ENCODE assay signal across 18 mouse cellular contexts in genomic region chr8:86630212-86630611, GRCm38 (mm10). TPM values are rescaled to one million over a fixed set of nuclear protein-coding genes. Genes with fewer than 3 reads are reported as not detected.
"Had no signal": no experiment of that assay in that cellular context is flagged by ENCODE, and none has a peak within 500 bp of the region (broad histone marks: within the 10 kb centered on the region; RNA-seq: fewer than 3 reads in every experiment).

No protein-coding gene starts in this region.

- H3K27me3 ChIP-seq: liver, embryonic 13.5 days; liver, embryonic 15.5 days; lung, embryonic 15.5 days; midbrain, embryonic 13.5 days; midbrain, embryonic 15.5 days; neural tube, embryonic 12.5 days had no signal

- DNase-seq: liver, embryonic 13.5 days; liver, postnatal 0 days; lung, adult 2 months; lung, postnatal 14 days; lung, postnatal 36 days; right cerebral cortex, postnatal 14 days; thymus, adult 2 months; thymus, postnatal 25 days; thymus, postnatal 4 days had no signal

- H3K4me2 ChIP-seq: liver, embryonic 13.5 days; liver, embryonic 15.5 days; lung, embryonic 15.5 days; midbrain, embryonic 11.5 days; midbrain, embryonic 13.5 days; midbrain, embryonic 15.5 days; neural tube, embryonic 12.5 days had no signal

- H3K27ac ChIP-seq: liver, embryonic 13.5 days; liver, embryonic 15.5 days; lung, embryonic 15.5 days; macrophage; midbrain, embryonic 13.5 days; midbrain, embryonic 15.5 days; neural tube, embryonic 12.5 days had no signal

- H3K4me3 ChIP-seq: liver, embryonic 13.5 days; liver, embryonic 15.5 days; lung, embryonic 15.5 days; midbrain, embryonic 13.5 days; midbrain, embryonic 15.5 days; neural tube, embryonic 12.5 days had no signal

- H3K9ac ChIP-seq: liver, embryonic 13.5 days; liver, embryonic 15.5 days; liver, postnatal 0 days; lung, embryonic 15.5 days; midbrain, embryonic 13.5 days; midbrain, embryonic 15.5 days; neural tube, embryonic 12.5 days had no signal

- ATAC-seq: liver, postnatal 0 days; lung, postnatal 0 days; midbrain, embryonic 13.5 days; midbrain, embryonic 15.5 days had no signal

- H3K9me3 ChIP-seq: liver, embryonic 13.5 days; liver, embryonic 15.5 days; lung, embryonic 15.5 days; midbrain, embryonic 13.5 days; midbrain, embryonic 15.5 days; neural tube, embryonic 12.5 days had no signal

RNA-seq across cellular contexts. Expression of gene Abcc12, which starts 49.7 kb away (rescaled TPM):
- total RNA-seq: monocyte, adult 5-6 weeks had no signal
- polyA plus RNA-seq: liver, embryonic 13.5 days; liver, embryonic 15.5 days; liver, postnatal 0 days; macrophage; neural tube, embryonic 12.5 days had no signal
